Mouse (Mus musculus) CH12.LX (cell line): ENCODE results near the gene Map2k7. TPM values are rescaled to one million over a fixed set of nuclear protein-coding genes. Genes with fewer than 3 reads are reported as not detected.

Experiments
- DNase-seq: peaks from one replicate; pipeline ENCODE4 v3.0.0-alpha.2; 2013; ENCODE audit errors: extremely low read depth
- H3K27ac ChIP-seq: 2 replicates; pipeline ENCODE4 v1.5.1; 2012; ENCODE audit warnings: low read depth, mild to moderate bottlenecking, control low read depth, moderate library complexity; ENCODE audit not compliant: insufficient read depth
- H3K27me3 ChIP-seq: replicated peaks from 2 replicates; pipeline ENCODE3; 2012; ENCODE audit warnings: inconsistent platforms
- H3K36me3 ChIP-seq, 2 experiments: replicated peaks in 1 of 2; 2 replicates each; pipeline versions ENCODE3 to v1.6.1; 2012; ENCODE audit warnings: inconsistent platforms in 1 of 2, low read length in 1 of 2, mild to moderate bottlenecking in 1 of 2, mixed read lengths in 1 of 2, moderate library complexity in 1 of 2; ENCODE audit not compliant: control insufficient read depth in 1 of 2, insufficient read depth in 1 of 2
- H3K4me1 ChIP-seq, 2 experiments: 2 replicates each; pipeline ENCODE4 v1.6.1; 2012; ENCODE audit warnings: inconsistent platforms in 1 of 2, moderate library complexity in 1 of 2; ENCODE audit not compliant: insufficient read depth in 2 of 2, control insufficient read depth in 1 of 2
- H3K4me2 ChIP-seq: 2 replicates; pipeline ENCODE4 v1.6.1; 2012; ENCODE audit warnings: low read depth, mild to moderate bottlenecking, control low read depth; ENCODE audit not compliant: poor library complexity, insufficient read depth, severe bottlenecking
- H3K4me3 ChIP-seq, 3 experiments: fragments of 150-350 bp in 1 of 3; sonication (generic) in 1 of 3; replicated peaks in 1 of 3; 2 replicates each; pipeline versions ENCODE3 to v1.5.1; 2011 to 2012; ENCODE audit warnings: low read depth in 2 of 3, low read length in 2 of 3, mild to moderate bottlenecking in 2 of 3, moderate library complexity in 2 of 3, control low read depth in 1 of 3, improper control_type of control experiment in 1 of 3, inconsistent platforms in 1 of 3, mixed read lengths in 1 of 3; ENCODE audit not compliant: poor library complexity in 1 of 3
- H3K79me2 ChIP-seq: replicated peaks from 2 replicates; pipeline ENCODE4 v1.6.1; 2012; ENCODE audit warnings: mild to moderate bottlenecking, moderate library complexity; ENCODE audit not compliant: control insufficient read depth, poor library complexity, insufficient read depth, severe bottlenecking; ENCODE audit errors: extremely low read depth
- H3K9ac ChIP-seq: 2 replicates; pipeline ENCODE4 v1.6.1; 2012; ENCODE audit warnings: low read depth, mild to moderate bottlenecking, control low read depth, moderate library complexity; ENCODE audit not compliant: insufficient read depth
- H3K9me3 ChIP-seq: replicated peaks from 2 replicates; pipeline ENCODE3; 2012; ENCODE audit warnings: low read length, inconsistent platforms, mixed read lengths
- CHD2 ChIP-seq: IDR thresholded peaks from 2 replicates; pipeline ENCODE4 v1.6.1; 2011; ENCODE audit warnings: low read length, improper control_type of control experiment
- CTCF ChIP-seq, 2 experiments: IDR thresholded peaks in 1 of 2; conservative IDR thresholded peaks in 1 of 2; 2 replicates each; pipeline ENCODE4 v1.5.1; 2011 to 2012; ENCODE audit warnings: low read depth in 2 of 2, low read length in 2 of 2, improper control_type of control experiment in 1 of 2, inconsistent platforms in 1 of 2, mild to moderate bottlenecking in 1 of 2, moderate library complexity in 1 of 2
- E2F4 ChIP-seq: IDR thresholded peaks from 2 replicates; pipeline ENCODE4 v1.6.1; 2011; ENCODE audit warnings: low read depth, low read length, improper control_type of control experiment; ENCODE audit not compliant: insufficient replicate concordance
- EP300 ChIP-seq: IDR thresholded peaks from 2 replicates; pipeline ENCODE4 v1.6.1; 2011; ENCODE audit warnings: low read length, improper control_type of control experiment
- ETS1 ChIP-seq: conservative IDR thresholded peaks from 2 replicates; pipeline ENCODE4 v1.6.1; 2012; ENCODE audit warnings: low read depth, mild to moderate bottlenecking, inconsistent platforms, low read length, improper control_type of control experiment, moderate library complexity
- IRF4 ChIP-seq: IDR thresholded peaks from 2 replicates; pipeline ENCODE4 v1.6.1; 2014; ENCODE audit warnings: low read depth, mild to moderate bottlenecking, inconsistent platforms, low read length, improper control_type of control experiment
- JUND ChIP-seq: conservative IDR thresholded peaks from 2 replicates; pipeline ENCODE4 v1.6.1; 2011; ENCODE audit warnings: low read depth, low read length, improper control_type of control experiment
- KAT2A ChIP-seq: IDR thresholded peaks from 2 replicates; pipeline ENCODE4 v1.6.1; 2012; ENCODE audit warnings: low read length, improper control_type of control experiment, inconsistent platforms; ENCODE audit not compliant: insufficient replicate concordance
- MAZ ChIP-seq: IDR thresholded peaks from 2 replicates; pipeline ENCODE4 v1.6.1; 2012; ENCODE audit warnings: low read depth, mild to moderate bottlenecking, inconsistent platforms, low read length, improper control_type of control experiment, moderate library complexity
- PAX5 ChIP-seq: IDR thresholded peaks from 2 replicates; pipeline ENCODE4 v1.6.1; 2012; ENCODE audit warnings: low read length, inconsistent platforms, mixed read lengths
- SMC3 ChIP-seq: IDR thresholded peaks from 2 replicates; pipeline ENCODE4 v1.6.1; 2011; ENCODE audit warnings: low read depth, low read length, improper control_type of control experiment
- UBTF ChIP-seq: IDR thresholded peaks from 2 replicates; pipeline ENCODE4 v1.6.1; 2012; ENCODE audit warnings: low read depth, mild to moderate bottlenecking, inconsistent platforms, low read length, improper control_type of control experiment, moderate library complexity
- USF1 ChIP-seq: IDR thresholded peaks from 2 replicates; pipeline ENCODE4 v1.6.1; 2014; ENCODE audit warnings: low read depth, mild to moderate bottlenecking, inconsistent platforms, low read length, improper control_type of control experiment
- USF2 ChIP-seq: conservative IDR thresholded peaks from 2 replicates; pipeline ENCODE4 v1.6.1; 2011; ENCODE audit warnings: low read depth, low read length, improper control_type of control experiment
- ZMIZ1 ChIP-seq: IDR thresholded peaks from 2 replicates; pipeline ENCODE4 v1.6.1; 2012; ENCODE audit warnings: low read depth, mild to moderate bottlenecking, inconsistent platforms, low read length, improper control_type of control experiment
- dilution Hi-C: fragments of 300-500 bp; cut with MboI; formaldehyde crosslinking; loops from 2 replicates; pipeline ENCODE4 v1.14.3; 2020; ENCODE audit warnings: low sequenced_read_pairs; ENCODE audit not compliant: extremely low pct_unique_long_range_greater_than_20kb, extremely low pct_ligation_motif_present
- in situ Hi-C: fragments of 300-500 bp; cut with MboI; formaldehyde crosslinking; loops from 3 replicates; pipeline ENCODE4 v1.14.3; 2019; ENCODE audit warnings: low sequenced_read_pairs, low pct_ligation_motif_present, low pct_unique_long_range_greater_than_20kb, mixed read lengths
- polyA plus RNA-seq: library from polyadenylated mRNA; unstranded; fragments of >175 nt; gene quantifications from 2 replicates; pipeline ENCODE4 v1.2.1, GENCODE M21; 2012; ENCODE audit warnings: low read depth; ENCODE audit not compliant: insufficient read length
- total RNA-seq, 2 experiments: library from RNA; depleted of rRNA; stranded (reverse); fragments of 300-350 nt in 1 of 2; fragments of >200 nt in 1 of 2; gene quantifications; 2 replicates each; pipeline ENCODE4 v1.2.3; 2012 to 2014

Gene Map2k7
- total and polyA plus RNA-seq, 3 experiments: 11.8 to 74.0 (median 18.1) TPM

DNA sequence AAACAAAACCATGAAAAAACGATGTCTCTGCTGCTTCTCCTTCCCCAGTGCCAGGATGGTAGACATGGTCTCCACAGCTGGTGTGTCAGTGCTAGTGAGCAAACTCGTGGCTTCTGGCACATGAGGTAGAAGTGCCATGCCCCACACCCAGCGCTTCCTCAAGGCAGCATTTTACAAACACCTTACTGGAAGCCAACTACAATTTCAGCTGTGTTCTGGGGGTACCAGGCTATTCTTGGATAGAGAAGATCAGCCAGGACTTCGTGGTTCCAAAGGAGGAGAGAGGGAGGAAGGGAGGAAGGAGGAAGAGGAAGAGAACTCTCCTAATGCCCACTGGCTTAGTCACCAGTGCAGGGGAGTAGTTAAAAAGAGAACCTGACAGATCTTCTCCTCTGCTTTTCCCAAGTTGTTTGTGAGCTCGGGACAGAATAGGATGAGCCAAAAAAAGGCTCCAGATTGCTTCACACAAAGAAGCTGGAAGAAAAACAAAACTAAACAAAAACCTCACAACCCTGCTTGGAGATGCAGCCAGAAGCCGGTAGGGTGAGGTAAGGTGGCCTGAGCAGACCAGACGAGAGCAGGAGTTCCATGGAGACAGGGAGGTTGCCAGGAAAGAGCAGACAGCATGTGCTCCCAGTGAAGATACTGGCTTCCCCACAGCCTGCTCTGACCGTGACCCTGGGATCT is 24.7 kb downstream of the Map2k7 start:
- Histone ChIP-seq H3K36me3 (peaks cover 95 to 99% of the 10 kb centered on the region in 2 experiments), H3K4me1 (no peaks in the 10 kb centered on the region), H3K9me3 (no peaks in the 10 kb centered on the region), H3K4me2 (no peak overlapping the region), H3K27me3 (no peaks in the 10 kb centered on the region), H3K4me3 (no peak overlapping the region), H3K9ac (no peak overlapping the region), H3K79me2 (no peaks in the 10 kb centered on the region), H3K27ac (no peak overlapping the region)
- TF ChIP-seq JUND (no peak), KAT2A (no peak), IRF4 (no peak), UBTF (no peak), ETS1 (no peak), CHD2 (no peak)
- dilution Hi-C loops (no loop called here), in situ Hi-C loops (no loop called here)
- no peak for DNase-seq

DNA sequence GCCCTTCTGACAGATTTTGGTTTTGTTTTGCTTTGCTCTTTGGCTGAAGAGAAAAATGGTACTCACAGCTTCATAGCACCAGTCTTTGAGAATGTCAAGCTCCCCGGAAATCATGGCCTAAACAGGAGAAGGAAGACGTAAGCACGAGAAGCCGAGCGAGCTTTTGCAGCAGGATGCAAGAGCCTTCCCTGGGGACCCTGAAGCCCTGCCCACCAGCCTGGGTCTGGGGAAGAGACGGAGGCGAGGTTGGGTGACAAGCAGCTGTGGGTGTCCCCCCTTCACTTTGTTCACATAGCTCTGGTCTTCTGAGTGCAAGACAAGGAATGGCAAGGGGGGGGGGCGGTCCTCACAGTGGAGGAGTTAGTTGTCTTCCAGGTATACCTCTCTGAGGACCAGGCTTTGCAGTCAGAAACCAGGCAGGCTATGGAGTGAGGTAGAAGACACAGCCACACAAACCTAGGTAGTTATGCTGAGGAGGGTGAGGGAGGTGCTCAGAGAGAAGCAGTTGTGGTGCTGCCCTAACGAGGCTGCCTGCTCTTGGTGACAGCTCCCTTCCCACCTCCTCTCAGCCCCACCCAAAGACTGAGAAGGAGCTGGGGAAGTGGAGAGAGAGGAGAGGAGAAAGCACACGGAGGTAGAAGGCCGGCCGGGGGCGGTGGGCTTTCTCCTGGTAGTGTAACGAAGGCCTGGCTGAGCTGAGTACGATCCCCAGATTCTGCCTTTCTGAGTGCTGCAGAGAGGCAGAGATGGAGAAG is 26.8 kb downstream of the Map2k7 start:
- Histone ChIP-seq H3K79me2 (no peaks in the 10 kb centered on the region), H3K9ac (no peak overlapping the region), H3K4me1 (no peaks in the 10 kb centered on the region), H3K36me3 (peaks cover 94 to 99% of the 10 kb centered on the region in 2 experiments), H3K9me3 (no peaks in the 10 kb centered on the region), H3K4me2 (no peak overlapping the region), H3K27me3 (no peaks in the 10 kb centered on the region), H3K27ac (no peak overlapping the region), H3K4me3 (no peak overlapping the region)
- no peak for TF ChIP-seq MAZ
- no peak for TF ChIP-seq EP300
- no peak for TF ChIP-seq USF2
- TF ChIP-seq USF1: no peak
- no peak for TF ChIP-seq ZMIZ1
- no peak for TF ChIP-seq PAX5
- no peak for TF ChIP-seq JUND
- DNase-seq: no peak
- in situ Hi-C loops (no loop called here), dilution Hi-C loops (no loop called here)

DNA sequence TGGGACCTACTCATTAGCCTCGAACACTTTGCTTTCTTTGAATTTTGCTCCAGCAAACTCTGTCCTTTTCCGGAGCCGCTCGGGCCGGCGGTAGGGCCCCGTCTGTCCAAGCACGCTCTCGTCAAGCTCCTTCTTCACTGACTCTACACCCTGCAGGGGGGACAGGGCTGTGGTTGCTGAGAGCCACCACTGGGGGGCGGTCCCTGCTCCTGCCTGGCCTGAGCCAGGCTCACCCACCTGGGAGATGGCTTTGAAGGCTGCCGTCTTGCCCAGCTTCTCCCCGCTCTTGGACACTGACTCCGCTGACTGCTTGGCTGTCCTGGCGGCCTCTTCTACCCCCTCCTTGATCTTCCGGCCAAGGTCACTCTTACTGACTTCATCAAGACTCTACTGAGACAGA is 29.1 kb downstream of the Map2k7 start:
- Histone ChIP-seq H3K4me3 (no peak overlapping the region), H3K36me3 (peaks cover 81 to 94% of the 10 kb centered on the region in 2 experiments), H3K9me3 (no peaks in the 10 kb centered on the region), H3K27ac (no peak overlapping the region), H3K4me1 (no peaks in the 10 kb centered on the region), H3K4me2 (no peak overlapping the region), H3K9ac (no peak overlapping the region), H3K27me3 (no peaks in the 10 kb centered on the region), H3K79me2 (peaks cover under 1% of the 10 kb centered on the region; the same call in 1 of the 2 replicates)
- DNase-seq: no peak
- in situ Hi-C loops: no loop called here
- dilution Hi-C loops: no loop called here
- TF ChIP-seq CTCF (conservative IDR thresholded peaks at IDR 0.05 in 1 of 2, IDR thresholded peaks at IDR 0.05 in 1 of 2; ENCODE audit: low read depth in 2 of 2, low read length in 2 of 2): peak in 1 of 2 experiments; percentile 47; a peak in 2 of 4 replicates
- TF ChIP-seq SMC3: peak; percentile 32
- TF ChIP-seq E2F4: no peak
- no peak for TF ChIP-seq IRF4
